Mouse (Mus musculus) embryonic facial prominence, embryonic 12.5 days (tissue): ENCODE results near the gene Wwc1. TPM values are rescaled to one million over a fixed set of nuclear protein-coding genes. Genes with fewer than 3 reads are reported as not detected.

ENCODE experiments used
- ATAC-seq: fragments of 200-750 bp; cut with Nextera tagmentation; 2 replicates; pipeline ENCODE4 v1.8.0; 2017; ENCODE audit not compliant: insufficient number of reproducible peaks, insufficient read depth, low FRiP score, low TSS enrichment
- H3K27ac ChIP-seq: fragments of 300-500 bp; sonication (generic); 2 replicates; pipeline ENCODE4 v1.5.1; 2016; ENCODE audit warnings: mild to moderate bottlenecking
- H3K27me3 ChIP-seq: fragments of 300-500 bp; sonication (generic); 2 replicates; pipeline ENCODE4 v1.6.1; 2016; ENCODE audit warnings: mild to moderate bottlenecking, moderate library complexity
- H3K36me3 ChIP-seq: fragments of 300-500 bp; sonication (generic); 2 replicates; pipeline ENCODE4 v1.6.1; 2016; ENCODE audit warnings: mild to moderate bottlenecking
- H3K4me1 ChIP-seq: fragments of 300-500 bp; sonication (generic); 2 replicates; pipeline ENCODE4 v1.6.1; 2016
- H3K4me2 ChIP-seq: fragments of 300-500 bp; sonication (generic); replicated peaks from 2 replicates; pipeline ENCODE4 v1.6.1; 2016; ENCODE audit warnings: mild to moderate bottlenecking, moderate library complexity
- H3K4me3 ChIP-seq: fragments of 300-500 bp; sonication (generic); 2 replicates; pipeline ENCODE4 v1.5.1; 2016; ENCODE audit warnings: mild to moderate bottlenecking
- H3K9ac ChIP-seq: fragments of 300-500 bp; sonication (generic); 2 replicates; pipeline ENCODE4 v1.6.1; 2016; ENCODE audit warnings: mild to moderate bottlenecking, moderate library complexity
- H3K9me3 ChIP-seq: fragments of 300-500 bp; sonication (generic); 2 replicates; pipeline ENCODE4 v1.6.1; 2016; ENCODE audit warnings: mild to moderate bottlenecking, moderate library complexity
- WGBS: fragments of 180-500 bp; shearing (Covaris S2); methylation state at CpG from one replicate; pipeline ENCODE4 v1.1.7; 2016; 5-methylcytosine and 5-hydroxymethylcytosine counted together
- polyA plus RNA-seq: library from polyadenylated mRNA; unstranded; fragments of >200 nt; fragmentation: Nextera tagmentation; extraction: Ambion mirVana; gene quantifications from 2 replicates; pipeline ENCODE4 v1.2.1, GENCODE M21; 2016

Gene Wwc1
- polyA plus RNA-seq, 1 experiment from 2014 or later: 5.7 TPM

DNA sequence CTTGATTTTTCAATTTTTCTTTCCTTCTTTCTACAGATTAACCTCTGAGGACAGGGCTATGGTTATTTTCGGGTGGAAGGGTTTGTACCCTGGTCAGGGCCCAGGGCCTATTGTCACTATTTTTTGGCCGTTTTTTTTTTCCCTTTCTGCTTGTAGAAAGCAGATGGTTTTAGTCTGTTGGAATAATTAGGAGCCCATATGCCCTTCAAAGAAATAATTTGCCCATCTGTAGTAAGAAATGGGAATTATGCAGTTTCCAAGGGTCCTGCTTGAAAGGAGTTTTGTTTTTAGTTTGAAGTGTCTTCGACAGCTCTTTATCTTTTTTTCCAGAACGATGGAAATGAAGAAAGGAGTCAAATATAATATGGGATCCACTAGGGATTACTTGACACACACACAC is 9.6 kb upstream of the Wwc1 start:
- Histone ChIP-seq H3K4me1 (peaks cover 7% of the 10 kb centered on the region), H3K4me2 (no peak overlapping the region), H3K9ac (no peak overlapping the region), H3K36me3 (no peaks in the 10 kb centered on the region), H3K4me3 (no peak overlapping the region), H3K27me3 (peaks cover 8% of the 10 kb centered on the region; the same call in 1 of the 2 replicates), H3K27ac (no peak overlapping the region), H3K9me3 (no peaks in the 10 kb centered on the region)
- WGBS: 66% methylated on average over 4 of the region's 4 CpGs
- no peak for ATAC-seq

DNA sequence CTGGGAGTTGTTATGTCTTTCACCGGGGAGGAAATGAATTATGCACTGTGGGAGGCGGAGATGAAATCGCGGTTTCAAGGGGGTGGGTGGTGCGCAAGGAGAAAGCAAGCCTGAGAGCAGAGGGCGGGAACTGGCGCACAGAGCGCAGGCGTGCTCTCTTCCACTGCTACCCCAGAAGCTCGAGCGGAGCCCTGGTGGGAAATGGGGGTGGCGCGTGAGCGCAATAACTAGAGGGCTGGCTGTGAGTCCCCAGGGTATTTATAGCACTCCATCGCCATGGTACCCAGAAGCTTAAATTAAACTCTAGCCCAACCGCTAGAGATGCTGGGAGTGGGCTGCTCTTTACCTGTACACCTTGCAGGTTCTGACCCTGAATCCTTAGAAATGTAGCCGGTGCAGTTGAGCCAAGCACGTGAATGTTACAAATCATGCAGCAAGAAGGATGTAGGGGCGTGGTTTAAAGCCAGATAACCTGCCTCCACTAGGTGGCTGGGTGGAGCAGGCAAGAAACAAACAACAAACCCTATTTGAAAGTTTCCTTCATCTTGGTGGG is 5.6 kb upstream of the Wwc1 start:
- peak; percentile 72 for ATAC-seq
- Histone ChIP-seq H3K9ac (no peak overlapping the region; the same call in 1 of the 2 replicates), H3K27ac (no peak overlapping the region), H3K4me1 (peaks cover 7% of the 10 kb centered on the region), H3K36me3 (no peaks in the 10 kb centered on the region), H3K27me3 (peaks cover 23% of the 10 kb centered on the region), H3K9me3 (no peaks in the 10 kb centered on the region), H3K4me2 (peak overlapping the region; percentile 54), H3K4me3 (peak overlapping the region; percentile 10)
- WGBS: under 1% methylated on average over 19 of the region's 19 CpGs

DNA sequence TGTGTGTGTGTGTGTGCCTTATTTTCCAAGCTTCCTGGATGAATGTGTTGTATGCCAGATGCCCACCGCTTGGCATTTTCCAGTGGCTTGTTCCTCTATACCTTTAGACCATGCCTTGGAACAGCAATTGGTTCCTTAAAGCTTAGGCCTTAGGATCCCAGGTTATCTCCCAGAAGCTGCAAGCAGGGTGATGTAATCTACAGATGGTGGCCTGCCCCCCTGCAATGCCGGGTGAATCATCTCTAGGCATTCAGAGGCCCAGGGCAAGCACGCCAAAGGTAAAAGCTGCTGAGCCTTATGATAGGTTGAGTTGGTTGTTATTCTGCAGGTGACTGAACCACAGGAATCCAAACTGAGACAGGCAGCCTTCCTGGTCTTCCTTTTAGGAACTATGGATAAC is 2.4 kb upstream of the Wwc1 start:
- no peak overlapping the region for H3K4me2 ChIP-seq
- H3K4me1 ChIP-seq: peaks cover 19% of the 10 kb centered on the region
- peaks cover 49% of the 10 kb centered on the region for H3K27me3 ChIP-seq
- no peak overlapping the region for H3K9ac ChIP-seq
- WGBS: 86% methylated on average over 3 of the region's 3 CpGs
- H3K36me3 ChIP-seq: no peaks in the 10 kb centered on the region
- H3K27ac ChIP-seq: no peak overlapping the region
- H3K9me3 ChIP-seq: no peaks in the 10 kb centered on the region
- ATAC-seq: no peak
- no peak overlapping the region for H3K4me3 ChIP-seq

DNA sequence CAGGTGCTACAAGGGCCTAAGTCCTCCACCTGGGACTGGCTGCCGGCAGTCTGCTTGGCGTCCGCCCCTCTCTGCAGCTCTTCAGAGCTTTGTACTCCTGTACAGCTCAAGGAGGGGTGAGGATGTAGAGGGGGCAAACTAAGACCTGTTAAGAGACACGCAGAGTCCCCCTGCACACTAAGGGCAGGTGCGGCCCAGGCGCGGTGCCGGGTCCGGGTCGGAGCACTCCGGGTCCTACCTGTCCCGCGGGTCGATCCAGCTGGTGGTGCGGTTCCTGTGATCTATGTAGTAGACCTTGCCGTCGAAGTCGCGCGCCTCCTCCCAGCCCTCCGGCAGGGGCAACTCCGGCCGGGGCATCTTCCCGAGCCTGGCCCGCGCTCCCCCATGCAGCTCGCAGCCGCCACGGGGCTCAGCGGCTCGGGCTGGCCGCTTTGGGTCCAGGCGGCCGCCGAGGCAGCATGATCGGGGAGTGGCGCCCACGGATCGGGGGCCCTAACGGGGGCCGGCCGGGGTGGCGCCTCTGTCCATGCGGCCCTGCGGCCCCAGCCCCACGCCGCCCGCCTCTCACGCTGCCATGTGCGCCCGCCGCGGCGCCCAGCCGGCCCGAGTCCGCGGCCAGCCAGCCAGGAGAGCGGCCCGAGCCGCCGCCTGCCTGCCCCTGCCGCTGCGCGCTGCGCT is 455 bp downstream of the Wwc1 start:
- ATAC-seq: peak; percentile 61
- Histone ChIP-seq H3K9me3 (no peaks in the 10 kb centered on the region), H3K27me3 (peaks cover 47% of the 10 kb centered on the region), H3K4me1 (peaks cover 15% of the 10 kb centered on the region), H3K9ac (peak overlapping the region; percentile 77), H3K4me2 (peak overlapping the region; percentile 95), H3K4me3 (peak overlapping the region; percentile 72), H3K36me3 (no peaks in the 10 kb centered on the region), H3K27ac (0 out of 2 replicates have a peak overlapping the region, but pooled peaks have one; percentile 7)
- under 1% methylated on average over 43 of the region's 66 CpGs for WGBS

DNA sequence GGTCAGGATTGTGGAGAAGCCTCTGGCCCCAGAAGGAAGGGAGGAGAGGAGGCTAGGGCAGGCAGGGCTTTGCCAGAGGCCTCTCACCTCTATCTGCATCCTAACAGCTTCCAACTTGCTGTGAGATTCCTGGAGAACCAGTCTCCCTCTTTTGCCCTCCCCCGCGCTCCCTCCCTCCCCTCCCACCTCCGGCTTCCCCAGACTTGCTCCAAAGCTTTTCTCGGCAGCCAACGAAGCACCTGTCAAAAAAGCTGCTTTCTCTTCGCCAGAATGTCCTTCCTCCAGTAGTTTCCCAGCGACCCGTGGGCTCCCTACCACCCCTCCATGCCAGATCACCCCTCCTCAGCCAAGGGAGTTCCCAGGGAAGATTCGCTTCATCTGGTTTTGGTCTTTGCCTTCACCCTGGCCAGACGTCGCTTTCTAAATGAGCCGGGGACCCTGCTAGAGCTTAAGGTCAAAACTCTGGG is 1.0 kb downstream of the Wwc1 start:
- H3K9ac ChIP-seq: peak overlapping the region; percentile 77
- no peaks in the 10 kb centered on the region for H3K36me3 ChIP-seq
- peak overlapping the region; percentile 72 for H3K4me3 ChIP-seq
- no peaks in the 10 kb centered on the region for H3K9me3 ChIP-seq
- peaks cover 15% of the 10 kb centered on the region for H3K4me1 ChIP-seq
- H3K27me3 ChIP-seq: peaks cover 47% of the 10 kb centered on the region
- 2% methylated on average over 12 of the region's 12 CpGs for WGBS
- no peak; the same call in 1 of the 2 replicates for ATAC-seq
- H3K27ac ChIP-seq: 0 out of 2 replicates have a peak overlapping the region, but pooled peaks have one; percentile 7
- peak overlapping the region; percentile 95 for H3K4me2 ChIP-seq

DNA sequence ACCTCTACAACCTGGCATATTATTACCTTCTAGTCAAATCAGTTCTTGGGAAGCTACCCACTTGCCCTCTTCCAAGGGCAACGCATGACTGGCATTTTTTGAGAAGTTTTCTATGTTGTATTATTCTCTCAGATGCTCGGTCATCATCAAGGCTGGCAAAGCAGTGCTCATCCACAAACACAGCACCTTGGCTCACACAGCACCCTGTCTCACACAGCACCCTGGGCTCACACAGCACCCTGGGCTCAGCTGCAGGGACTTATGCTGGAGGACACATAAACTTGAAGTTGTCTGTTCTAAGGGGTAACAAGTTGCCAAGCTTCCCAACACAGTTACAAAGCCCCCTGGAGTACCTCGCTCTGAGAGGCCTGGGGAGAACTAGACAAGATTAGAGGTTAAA is 2.5 kb downstream of the Wwc1 start:
- Histone ChIP-seq H3K27ac (no peak overlapping the region), H3K9me3 (no peaks in the 10 kb centered on the region), H3K4me1 (peaks cover 20% of the 10 kb centered on the region), H3K27me3 (peaks cover 46% of the 10 kb centered on the region), H3K4me2 (no peak overlapping the region), H3K9ac (no peak overlapping the region), H3K4me3 (no peak overlapping the region), H3K36me3 (no peaks in the 10 kb centered on the region)
- ATAC-seq: no peak
- WGBS: 81% methylated on average over 3 of the region's 3 CpGs

DNA sequence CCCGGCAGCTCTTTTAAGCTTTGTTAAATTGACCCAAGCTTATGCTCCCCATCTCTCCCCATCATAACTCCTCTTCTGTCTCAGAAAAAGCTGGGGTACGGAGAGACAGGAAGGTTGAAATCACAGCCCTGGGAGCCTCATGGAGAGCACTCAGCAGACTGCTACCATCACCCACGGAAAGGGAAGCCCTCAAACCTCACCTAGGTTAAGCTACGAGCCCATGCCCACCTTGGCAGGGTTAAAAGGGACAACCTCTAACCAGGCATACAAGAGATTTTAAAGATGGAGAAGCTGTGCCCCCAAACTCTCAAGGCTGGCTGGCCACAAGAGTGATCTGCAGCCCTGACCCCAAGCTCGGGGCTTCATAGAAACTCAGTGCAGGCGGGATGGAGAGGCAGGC is 3.2 kb downstream of the Wwc1 start:
- 46% methylated on average over 6 of the region's 6 CpGs for WGBS
- no peak overlapping the region for H3K9ac ChIP-seq
- H3K36me3 ChIP-seq: no peaks in the 10 kb centered on the region
- H3K4me2 ChIP-seq: no peak overlapping the region
- peaks cover 41% of the 10 kb centered on the region for H3K27me3 ChIP-seq
- no peak for ATAC-seq
- H3K9me3 ChIP-seq: no peaks in the 10 kb centered on the region
- peaks cover 27% of the 10 kb centered on the region for H3K4me1 ChIP-seq
- H3K4me3 ChIP-seq: no peak overlapping the region
- H3K27ac ChIP-seq: no peak overlapping the region

DNA sequence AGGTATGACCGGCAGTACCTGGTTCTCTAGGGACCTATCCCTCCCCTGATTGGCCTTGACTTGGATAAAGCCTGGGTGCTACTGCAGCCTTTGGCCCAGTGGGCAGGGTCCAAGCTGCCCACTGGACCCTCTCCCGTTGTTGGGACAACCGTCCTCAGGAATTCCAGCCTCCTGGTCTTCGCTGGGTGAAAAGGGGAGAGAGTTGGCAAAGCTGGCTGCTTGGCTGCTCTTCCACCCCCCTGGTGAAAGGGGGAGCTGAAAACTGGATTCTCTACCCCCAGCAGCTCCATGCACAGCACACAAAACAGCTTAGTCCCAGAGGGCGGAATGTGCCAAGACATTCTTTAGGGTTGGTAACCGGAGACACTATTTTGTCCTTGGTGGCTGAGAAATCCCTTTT is 3.8 kb downstream of the Wwc1 start:
- Histone ChIP-seq H3K4me3 (no peak overlapping the region), H3K27ac (no peak overlapping the region), H3K9me3 (no peaks in the 10 kb centered on the region), H3K9ac (no peak overlapping the region), H3K27me3 (peaks cover 35% of the 10 kb centered on the region), H3K4me1 (peaks cover 27% of the 10 kb centered on the region), H3K36me3 (no peaks in the 10 kb centered on the region), H3K4me2 (no peak overlapping the region)
- 27% methylated on average over 6 of the region's 6 CpGs for WGBS
- ATAC-seq: no peak

DNA sequence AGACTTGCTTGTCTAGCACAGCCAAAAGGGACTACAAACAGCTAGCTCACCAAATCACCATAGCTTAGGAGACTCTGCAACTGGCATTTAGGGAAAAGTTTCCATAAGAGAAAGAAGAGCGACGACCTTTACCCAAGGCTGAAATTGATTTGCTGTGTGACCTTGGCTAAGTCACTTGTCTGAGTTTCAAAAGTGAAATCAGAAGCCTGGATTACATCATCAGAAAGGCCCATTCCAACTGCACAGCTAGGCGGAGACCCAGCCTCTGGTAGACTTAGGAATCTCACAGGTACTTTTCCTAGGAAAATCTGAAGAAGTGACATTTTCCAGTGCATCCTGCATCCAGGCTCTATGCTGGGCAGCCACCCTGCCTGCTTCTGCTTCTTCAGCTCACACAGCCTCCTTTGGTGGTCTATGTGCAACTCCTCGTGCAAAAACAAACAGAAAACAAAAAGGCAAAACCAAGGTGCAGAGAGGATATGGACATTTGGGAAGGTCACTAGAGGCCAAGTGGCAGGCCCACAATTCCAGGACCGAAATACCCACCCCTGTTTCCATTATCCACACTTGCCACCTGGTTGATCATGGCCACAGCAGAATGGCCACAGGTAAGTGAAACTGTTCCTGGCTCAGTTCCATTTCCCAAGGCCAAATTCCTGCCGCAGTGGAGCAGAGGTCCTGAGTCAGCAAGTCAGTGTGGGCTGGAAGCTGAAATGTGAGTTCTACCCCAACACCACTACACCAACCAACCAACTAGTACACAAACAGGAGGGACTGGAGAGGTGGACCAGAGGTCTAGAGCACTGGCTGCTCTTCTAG is 5.5 kb downstream of the Wwc1 start:
- 84% methylated on average over 6 of the region's 6 CpGs for WGBS

DNA sequence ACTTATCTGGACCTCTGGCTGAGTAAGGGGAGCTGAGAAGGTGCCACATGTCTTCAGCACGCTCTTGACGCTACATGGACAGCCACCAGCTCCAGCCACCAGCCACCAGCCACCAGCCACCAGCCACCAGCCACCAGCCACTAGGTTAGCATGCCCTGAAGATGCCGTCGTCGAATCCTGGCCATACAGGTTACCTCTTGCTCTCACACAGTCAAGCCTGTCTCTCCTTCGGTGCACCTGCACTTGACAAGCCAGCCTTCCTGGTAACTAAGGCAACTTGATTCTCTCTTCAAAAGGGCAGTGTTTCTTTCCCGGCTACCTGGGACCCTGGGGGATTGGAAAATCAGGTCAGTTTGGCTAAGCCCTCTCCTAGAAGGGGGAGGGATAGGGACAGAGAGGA is 7.2 kb downstream of the Wwc1 start:
- Histone ChIP-seq H3K4me2 (no peak overlapping the region), H3K4me3 (no peak overlapping the region), H3K27me3 (peaks cover 10% of the 10 kb centered on the region; the same call in 1 of the 2 replicates), H3K27ac (no peak overlapping the region), H3K9me3 (no peaks in the 10 kb centered on the region), H3K36me3 (no peaks in the 10 kb centered on the region), H3K9ac (no peak overlapping the region), H3K4me1 (peaks cover 15% of the 10 kb centered on the region)
- WGBS: 35% methylated on average over 7 of the region's 7 CpGs
- ATAC-seq: no peak

More for the DNA sequence above, 5.5 kb downstream of the Wwc1 start:
- Histone ChIP-seq H3K4me3 (no peak overlapping the region), H3K9ac (no peak overlapping the region), H3K9me3 (no peaks in the 10 kb centered on the region), H3K4me2 (no peak overlapping the region), H3K27me3 (peaks cover 26% of the 10 kb centered on the region), H3K36me3 (no peaks in the 10 kb centered on the region), H3K4me1 (peaks cover 26% of the 10 kb centered on the region), H3K27ac (no peak overlapping the region)
- no peak for ATAC-seq

DNA sequence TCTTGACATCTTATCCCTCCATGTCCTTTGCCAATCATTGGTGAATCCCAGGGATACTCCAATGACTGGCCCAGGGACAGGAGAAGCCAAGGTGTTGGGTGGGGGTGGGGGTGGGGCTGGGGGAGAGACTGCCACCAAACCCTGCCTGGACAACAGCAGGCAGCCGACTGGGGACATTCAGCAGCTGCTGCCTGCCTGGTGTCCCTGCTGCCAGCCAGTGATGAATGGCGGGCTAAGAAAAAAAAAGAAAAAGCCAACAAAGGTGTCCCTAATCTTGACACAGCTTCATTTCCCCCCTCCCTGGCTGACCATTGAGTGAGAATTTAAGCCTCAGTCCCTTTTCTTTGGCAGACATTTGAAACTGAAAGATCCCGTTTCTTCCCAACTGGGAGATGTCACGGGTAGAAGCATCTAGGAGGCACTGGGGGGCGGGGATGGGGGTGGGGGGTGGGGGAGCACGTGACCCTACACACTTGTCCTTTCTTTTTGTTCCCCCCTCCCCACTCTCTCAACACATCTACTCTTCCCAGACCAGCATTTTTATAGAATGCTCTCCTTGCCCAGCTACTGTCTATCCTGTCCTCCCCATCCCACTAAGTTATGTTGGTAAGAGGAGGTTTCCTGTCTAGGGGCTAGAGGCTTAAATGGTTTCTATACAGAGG is 7.9 kb downstream of the Wwc1 start:
- H3K4me3 ChIP-seq: no peak overlapping the region
- WGBS: 3% methylated on average over 6 of the region's 6 CpGs

More for the DNA sequence above, 7.9 kb downstream of the Wwc1 start:
- Histone ChIP-seq H3K4me2 (no peak overlapping the region), H3K36me3 (no peaks in the 10 kb centered on the region), H3K27ac (no peak overlapping the region), H3K4me1 (peaks cover 15% of the 10 kb centered on the region), H3K27me3 (peaks cover 4% of the 10 kb centered on the region; the same call in 1 of the 2 replicates), H3K9me3 (no peaks in the 10 kb centered on the region), H3K9ac (no peak overlapping the region)
- ATAC-seq: no peak
